Mouse (Mus musculus) adrenal gland, adult 2 months (tissue): ENCODE data around the gene Grm4. TPM values are rescaled to one million over a fixed set of nuclear protein-coding genes. Genes with fewer than 3 reads are reported as not detected.
"Not testable (repeated sequence)": the region's sequence is repeated elsewhere in the genome, so short reads cannot be mapped to it uniquely, and the experiment has no call there.

Experiments used
- DNase-seq: peaks from one replicate; pipeline ENCODE4 v3.0.0; 2021
- polyA plus RNA-seq: library from polyadenylated mRNA; depleted of rRNA; stranded (reverse); fragments of >200 nt; gene quantifications from 2 replicates; pipeline ENCODE4 v1.2.3, GENCODE M21; 2012; rRNA removed
- total RNA-seq, 2 experiments: library from RNA; stranded (reverse); gene quantifications; 2 replicates each; pipeline ENCODE4 v1.2.3; 2021

Grm4 gene
- total and polyA plus RNA-seq, 3 experiments: 0.08 to 9.0 (median 5.5) TPM

GRCm38 (mm10) chr17:27390019-27390418 lies 131.2 kb downstream of the Grm4 start:
- DNase-seq: no peak

GRCm38 (mm10) chr17:27389221-27390000 lies 131.8 kb downstream of the Grm4 start:
- DNase-seq: peak; percentile 79

- DNase-seq: no peak
Observed at GRCm38 (mm10) chr17:27386438-27386837, 134.8 kb downstream of the Grm4 start.

GRCm38 (mm10) chr17:27385513-27386261 lies 135.5 kb downstream of the Grm4 start:
- DNase-seq: no peak

GRCm38 (mm10) chr17:27382916-27383315 lies 138.3 kb downstream of the Grm4 start:
- no peak for DNase-seq

GRCm38 (mm10) chr17:27380911-27381459 lies 140.2 kb downstream of the Grm4 start:
- DNase-seq: not testable (repeated sequence)

- no peak for DNase-seq
Observed at GRCm38 (mm10) chr17:27378977-27379376, 142.2 kb downstream of the Grm4 start.

GRCm38 (mm10) chr17:27377151-27377550 lies 144.1 kb downstream of the Grm4 start:
- no peak for DNase-seq

- DNase-seq: no peak
Observed at GRCm38 (mm10) chr17:27375551-27375950, 145.7 kb downstream of the Grm4 start.

Other genes with a start within 250 kb of the Grm4 start
- gene Hmga1, start 35.1 kb upstream of the Grm4 start, total RNA-seq: 10 to 100 TPM; 12.2 to 26.8 TPM
- gene Hmga1, start 35.1 kb upstream of the Grm4 start, polyA plus RNA-seq: 38.9 and 44.2 TPM in 2 replicates
- 10 to 100 TPM; 28.0 to 35.9 TPM for gene AI413582, start 44.4 kb upstream of the Grm4 start, total RNA-seq
- gene AI413582, start 44.4 kb upstream of the Grm4 start, polyA plus RNA-seq: 64.8 and 65.5 TPM in 2 replicates
- gene Nudt3, start 102.1 kb upstream of the Grm4 start, total RNA-seq: 100 to 1,000 TPM; 152 to 217 TPM
- 114 and 124 TPM in 2 replicates for gene Nudt3, start 102.1 kb upstream of the Grm4 start, polyA plus RNA-seq
- not detected for gene RPS10-NUDT3, start 113.8 kb upstream of the Grm4 start, total RNA-seq
- not detected in 2 replicates for gene RPS10-NUDT3, start 113.8 kb upstream of the Grm4 start, polyA plus RNA-seq
- gene Rps10, start 115.3 kb upstream of the Grm4 start, total RNA-seq: 1,000 to 10,000 TPM; 1,036 to 1,116 TPM
- 886 and 939 TPM in 2 replicates for gene Rps10, start 115.3 kb upstream of the Grm4 start, polyA plus RNA-seq
- gene Pacsin1, start 134.1 kb upstream of the Grm4 start, total RNA-seq: 1 to 10 TPM; 2.5 to 5.6 TPM
- gene Pacsin1, start 134.1 kb upstream of the Grm4 start, polyA plus RNA-seq: 3.0 and 3.8 TPM in 2 replicates
- under 1 TPM in 1 of 2 experiments, not detected in 1; 0.28 TPM for gene Spdef, start 207.6 kb upstream of the Grm4 start, total RNA-seq
- gene Spdef, start 207.6 kb upstream of the Grm4 start, polyA plus RNA-seq: 0.11 and 0.47 TPM in 2 replicates